Mouse (Mus musculus) layer of hippocampus, adult 9-10 months (tissue): ENCODE measurements around the gene Gskip.

ENCODE experiments used
- DNase-seq: peaks from one replicate; pipeline ENCODE4 v3.0.0; 2022; ENCODE audit warnings: low spot score

The Gskip gene

DNA sequence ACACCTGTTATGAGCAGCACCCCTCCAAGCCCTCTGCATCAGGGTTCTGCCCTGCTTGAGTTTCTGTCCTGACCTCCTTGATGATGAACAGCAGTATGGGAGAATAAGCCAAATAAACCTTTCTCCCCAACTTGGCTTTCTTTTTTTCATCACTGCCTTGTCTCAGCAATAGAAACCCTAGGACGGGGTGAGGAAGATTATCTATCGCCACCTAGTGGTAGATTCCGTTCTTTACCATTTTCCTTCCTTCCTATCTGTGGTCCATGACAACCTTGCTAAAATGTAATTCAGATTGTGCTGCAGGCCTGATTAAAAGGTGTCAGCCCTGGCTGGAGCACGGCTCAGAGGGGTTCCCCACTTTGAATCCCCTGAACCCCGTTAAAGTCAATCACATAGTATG, 38.0 kb downstream of the Gskip start:
- DNase-seq = peak; percentile 46

DNA sequence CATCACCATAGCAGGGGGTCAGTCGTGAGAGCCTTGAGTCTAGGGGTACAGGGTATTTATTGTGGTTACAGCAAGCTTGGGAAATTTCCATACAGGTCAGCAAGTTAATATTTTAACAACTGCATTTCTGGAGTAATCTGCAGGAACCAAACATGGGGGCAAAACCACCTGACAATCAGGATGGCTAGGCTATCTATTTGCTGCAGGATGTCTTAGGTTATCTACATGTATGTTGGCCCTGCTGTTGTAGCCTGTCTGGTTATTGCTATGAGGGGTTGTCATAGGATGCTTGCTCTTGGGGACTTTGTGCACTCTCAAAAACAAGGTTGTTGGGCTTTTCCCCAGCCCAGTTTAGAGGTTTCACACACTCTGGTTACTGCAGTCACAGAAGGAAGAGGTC, 40.0 kb downstream of the Gskip start:
- DNase-seq = no peak

DNA sequence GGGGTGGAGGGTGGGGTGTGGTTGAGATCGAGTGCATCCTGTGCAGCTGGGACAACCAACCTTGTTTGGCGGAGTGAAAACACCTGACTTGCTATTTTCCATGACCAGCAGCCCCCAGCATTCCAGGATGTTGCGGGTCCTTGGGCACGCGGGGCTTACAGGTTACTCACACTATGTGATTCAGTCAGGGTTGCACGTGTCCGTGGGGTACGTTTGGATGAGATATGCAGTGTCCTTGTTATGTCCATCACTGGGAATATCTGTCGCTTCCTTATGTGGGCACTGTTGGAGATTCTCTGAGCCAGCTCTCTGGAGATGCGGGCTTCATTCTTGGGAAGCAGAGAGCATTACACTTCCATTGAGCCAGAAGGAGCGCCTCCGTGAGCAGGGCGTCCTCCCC, 41.1 kb downstream of the Gskip start:
- no peak for DNase-seq

DNA sequence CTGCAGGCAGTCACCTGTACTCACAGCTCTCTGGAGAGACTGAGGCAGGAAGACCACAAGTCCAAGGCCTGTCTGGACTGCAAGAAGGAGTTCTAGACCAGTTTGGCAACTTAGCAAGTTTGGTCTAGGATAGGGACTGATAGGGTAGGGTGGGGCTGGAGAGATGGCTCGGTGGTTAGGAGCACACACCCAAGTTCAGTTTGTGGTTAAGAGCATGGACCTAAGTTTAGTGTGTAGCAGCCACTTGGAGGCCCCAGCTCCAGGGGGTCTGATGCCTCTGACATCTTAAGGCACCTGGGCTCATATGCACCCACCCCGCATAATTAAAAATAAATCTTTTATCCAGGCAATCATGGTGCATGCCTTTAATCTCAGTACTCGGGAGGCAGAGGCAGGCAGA, 42.6 kb downstream of the Gskip start:
- DNase-seq = no peak

DNA sequence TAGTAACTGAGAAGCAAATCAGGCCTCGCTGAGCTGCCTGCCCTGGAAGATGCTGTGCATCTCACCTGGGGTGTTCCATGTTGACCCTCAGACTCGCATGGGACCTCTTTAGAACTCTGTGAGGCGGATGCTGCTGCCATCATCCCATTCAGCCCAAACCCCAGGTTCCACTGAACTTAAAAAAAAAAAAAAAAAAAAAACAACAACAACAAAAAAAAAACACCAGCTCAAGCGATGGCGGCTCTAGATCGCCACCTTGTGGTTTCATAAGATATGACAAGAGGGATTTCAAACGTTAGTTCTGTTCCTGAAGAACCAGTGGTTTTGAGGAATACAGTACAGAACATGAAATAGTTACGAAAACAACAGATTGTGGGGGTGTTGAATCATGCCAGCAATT, 43.3 kb downstream of the Gskip start:
- DNase-seq = no peak

DNA sequence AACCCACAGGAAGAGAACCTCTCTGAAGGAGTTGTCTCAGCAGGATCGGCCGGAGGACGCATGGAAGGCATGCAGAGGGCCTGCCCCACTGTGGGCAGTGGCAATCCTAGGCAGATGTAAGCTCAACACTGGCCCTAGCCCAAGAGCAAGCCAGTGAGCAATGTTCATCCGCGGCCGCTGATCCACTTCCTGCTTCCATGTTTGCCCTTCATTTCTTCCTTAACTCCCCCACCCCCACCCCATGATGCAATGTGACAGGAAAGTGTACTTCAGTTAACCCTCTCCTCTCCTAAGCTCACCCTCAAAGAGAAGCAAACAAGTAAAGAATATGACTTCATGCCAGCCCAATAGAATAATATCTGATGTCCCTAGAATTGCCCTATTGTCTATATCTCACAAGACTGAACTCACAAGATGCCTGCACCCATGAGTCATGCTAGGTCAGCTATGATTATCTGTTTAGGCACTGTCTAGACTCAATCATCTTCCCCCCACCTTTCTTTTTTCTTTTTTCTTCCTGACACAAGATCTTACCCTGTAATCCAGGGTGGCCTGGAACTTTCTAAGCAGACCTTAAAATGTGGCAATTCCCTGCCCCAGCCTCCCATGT, 46.3 kb downstream of the Gskip start:
- no peak for DNase-seq

DNA sequence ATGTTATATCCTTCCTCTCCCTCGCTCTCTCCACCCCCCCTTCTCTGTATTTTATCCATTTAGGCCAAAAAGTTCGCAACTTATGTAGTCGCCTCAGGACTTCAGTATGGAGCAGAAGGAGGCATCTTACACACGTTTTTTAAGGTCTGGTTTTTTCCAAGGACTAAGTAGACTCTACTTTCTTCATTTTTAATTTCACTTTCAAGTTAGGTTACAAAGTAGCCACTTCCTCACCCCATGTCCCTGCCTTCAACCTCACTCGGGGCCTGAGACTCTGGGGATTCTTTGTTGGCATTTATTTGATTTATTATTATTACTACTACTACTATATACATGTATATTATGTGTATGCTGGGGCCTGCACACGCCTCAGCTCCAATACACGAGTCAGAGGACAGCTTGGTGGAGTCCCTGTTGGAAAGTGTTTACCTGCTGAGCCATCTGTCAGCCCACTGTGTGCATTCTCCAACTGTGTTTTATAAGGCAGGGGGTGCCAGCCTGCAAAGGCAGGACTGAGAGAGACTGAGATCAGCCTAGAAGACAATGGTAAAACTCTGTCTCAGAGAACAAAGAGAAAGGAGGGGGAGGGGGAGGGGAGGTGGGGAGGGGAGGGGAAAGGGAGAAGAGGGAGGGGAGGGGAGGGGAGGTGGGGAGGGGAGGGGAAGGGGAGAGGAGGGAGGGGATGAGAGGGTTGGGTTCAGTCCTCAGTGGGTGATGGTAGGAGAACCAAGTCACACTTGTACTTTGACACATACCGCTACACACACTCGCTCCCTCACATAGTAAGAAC, 48.9 kb downstream of the Gskip start:
- no peak for DNase-seq

DNA sequence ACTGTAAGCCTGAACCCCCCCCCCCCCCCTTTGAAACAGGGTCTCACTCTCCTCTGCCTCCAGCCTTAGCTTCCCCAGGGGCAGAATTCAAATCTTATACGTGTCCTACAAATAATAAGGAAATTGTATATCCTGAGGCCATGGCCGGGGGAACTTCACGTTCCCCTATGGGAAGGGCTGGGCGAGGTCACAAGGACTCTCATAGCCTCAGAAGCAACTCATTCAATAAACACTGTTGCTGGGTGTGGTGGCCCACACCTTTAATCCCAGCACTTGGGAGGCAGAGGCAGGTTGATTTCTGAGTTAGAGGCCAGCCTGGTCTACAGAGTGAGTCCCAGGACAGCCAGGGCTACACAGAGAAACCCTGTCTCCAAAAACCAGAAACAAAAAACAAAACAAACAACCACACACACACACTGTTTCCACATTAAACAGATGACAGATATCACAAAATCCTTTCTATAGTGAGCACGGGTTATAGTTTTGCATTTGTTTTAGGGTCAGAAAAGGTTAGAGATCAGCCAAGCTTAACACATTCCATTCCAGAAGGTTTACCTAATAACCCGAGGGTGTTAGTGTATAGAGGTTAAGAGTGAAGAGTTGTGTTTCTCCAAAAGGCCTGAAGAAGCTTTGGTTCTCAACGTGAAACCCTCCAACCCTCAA, 50.7 kb downstream of the Gskip start:
- DNase-seq = no peak

DNA sequence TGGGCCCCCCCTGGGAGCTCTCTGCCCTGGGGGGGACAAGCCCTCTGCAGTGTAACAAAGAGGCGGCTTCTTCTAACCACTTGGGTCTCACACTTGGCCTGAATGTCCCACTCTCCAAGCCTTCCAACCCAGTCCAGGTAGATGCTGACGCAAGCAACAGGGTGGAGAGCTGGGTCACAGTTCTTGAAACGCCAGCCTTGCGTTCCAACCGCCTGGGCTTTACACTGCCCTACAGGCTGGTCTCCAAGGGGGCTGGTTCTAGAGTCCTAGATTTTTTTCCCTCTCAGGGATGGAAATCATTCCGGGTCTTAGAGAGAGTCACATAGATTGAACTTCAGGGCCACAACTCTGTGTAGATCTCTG, 51.2 kb downstream of the Gskip start:
- DNase-seq = no peak

DNA sequence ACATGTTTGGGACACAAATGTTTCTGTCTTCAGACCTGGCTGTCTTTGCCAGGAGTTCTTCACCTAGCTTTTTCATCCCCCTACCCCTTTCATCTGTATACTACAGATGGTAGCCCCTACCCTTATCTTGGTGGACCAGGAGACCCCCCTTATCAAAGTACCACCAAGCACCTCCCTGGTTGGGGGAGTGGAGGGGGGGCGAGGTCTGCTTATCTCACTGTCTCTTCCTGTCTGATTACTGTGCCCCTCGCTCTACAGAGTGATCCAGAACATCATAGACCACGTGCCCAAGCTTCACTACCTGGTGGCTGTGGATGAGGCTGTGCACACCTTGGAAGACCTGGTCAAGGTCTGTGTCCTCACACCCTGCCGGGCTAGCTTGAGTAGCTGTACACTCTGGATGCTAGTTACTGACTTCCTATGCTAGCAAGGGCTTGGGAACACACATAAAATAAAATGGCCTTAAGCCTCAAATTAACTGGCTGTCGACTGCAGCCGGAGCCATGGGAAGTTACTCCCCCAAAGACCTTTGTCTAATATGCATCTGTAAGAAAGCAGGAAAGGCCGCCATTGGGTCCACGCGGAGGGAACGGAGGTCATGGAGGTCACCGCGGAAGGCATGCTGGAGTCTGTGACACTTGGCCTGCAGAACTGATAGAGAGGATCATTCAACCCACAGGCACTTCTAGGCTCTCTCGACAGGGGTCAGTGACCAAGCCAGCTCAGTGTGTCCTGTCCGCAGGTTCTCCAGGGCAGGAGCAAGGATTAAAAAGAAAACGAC, 53.9 kb downstream of the Gskip start:
- DNase-seq = no peak

DNA sequence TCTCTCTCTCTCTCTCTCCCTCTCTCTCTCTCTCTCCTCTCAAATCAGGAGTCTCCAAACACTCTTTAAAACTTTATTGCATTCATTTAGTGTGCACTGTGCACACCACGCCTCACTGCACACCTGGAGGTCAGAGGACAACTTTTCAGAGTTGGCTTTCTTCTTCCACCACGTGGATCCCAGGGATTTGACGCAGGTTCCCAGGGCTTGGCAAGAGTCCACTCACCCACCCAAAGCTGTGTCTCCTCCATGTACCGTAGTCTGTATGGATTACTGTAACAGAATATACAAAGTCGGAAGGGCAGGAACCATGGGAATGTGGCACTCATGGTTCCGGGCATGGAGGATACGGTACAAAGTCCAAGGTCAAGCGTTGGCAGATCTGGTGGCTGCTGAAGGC, 55.0 kb downstream of the Gskip start:
- no peak for DNase-seq

DNA sequence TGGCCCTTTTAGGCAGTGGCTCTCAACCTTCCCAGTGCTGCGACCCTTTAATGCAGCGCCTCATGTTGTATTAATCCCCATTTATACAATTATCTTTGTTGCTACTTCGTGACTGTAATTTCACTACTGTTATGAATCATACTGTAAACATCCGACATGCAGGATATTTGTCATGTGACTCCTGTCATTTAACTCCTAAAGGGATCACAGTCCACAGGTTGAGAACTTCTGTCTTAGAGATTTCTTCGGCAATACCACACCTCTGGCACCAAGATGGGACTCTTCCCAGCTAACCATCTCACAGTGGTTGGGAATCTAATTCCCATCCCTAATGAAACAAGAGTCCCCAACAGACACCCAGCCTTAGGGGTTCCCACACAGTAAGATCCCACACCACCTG, 63.5 kb downstream of the Gskip start:
- DNase-seq = no peak
